Mouse (Mus musculus) small intestine, adult 2 months (tissue): ENCODE measurements around the gene Trim17. TPM values are rescaled to one million over a fixed set of nuclear protein-coding genes. Genes with fewer than 3 reads are reported as not detected.
"Not testable (repeated sequence)": the region's sequence is repeated elsewhere in the genome, so short reads cannot be mapped to it uniquely, and the experiment has no call there.

Experiments
- H3K27ac ChIP-seq: fragments of 200-500 bp; 2 replicates; pipeline ENCODE4 v1.5.1; 2012; ENCODE audit warnings: low read depth, low read length, control low read depth, inconsistent platforms; ENCODE audit not compliant: insufficient read depth
- H3K27me3 ChIP-seq: fragments of 200-500 bp; 2 replicates; pipeline ENCODE4 v1.6.1; 2012; ENCODE audit warnings: mild to moderate bottlenecking, moderate library complexity, low read length, inconsistent platforms; ENCODE audit not compliant: control insufficient read depth, insufficient read depth
- H3K36me3 ChIP-seq: fragments of 200-500 bp; 2 replicates; pipeline ENCODE4 v1.6.1; 2012; ENCODE audit warnings: mild to moderate bottlenecking, low read length, control low read depth, inconsistent platforms; ENCODE audit not compliant: control insufficient read depth, insufficient read depth
- H3K4me1 ChIP-seq: fragments of 200-500 bp; 2 replicates; pipeline ENCODE4 v1.6.1; 2012; ENCODE audit warnings: low read length, inconsistent platforms, mixed read lengths; ENCODE audit not compliant: control insufficient read depth, insufficient read depth, insufficient read length
- H3K4me3 ChIP-seq: fragments of 200-500 bp; 2 replicates; pipeline ENCODE4 v1.5.1; 2012; ENCODE audit warnings: low read depth, mild to moderate bottlenecking, control low read depth, inconsistent platforms, low read length, moderate library complexity
- CTCF ChIP-seq: fragments of 200-500 bp; IDR thresholded peaks from 2 replicates; pipeline ENCODE4 v1.5.1; 2012; ENCODE audit warnings: low read depth, mild to moderate bottlenecking, control low read depth, inconsistent platforms, low read length, moderate library complexity, mixed read lengths; ENCODE audit not compliant: insufficient replicate concordance, insufficient read length; ENCODE audit errors: extremely low read depth
- POLR2A ChIP-seq: fragments of 200-500 bp; IDR thresholded peaks from 2 replicates; pipeline ENCODE4 v1.6.1; 2012; ENCODE audit warnings: low read depth, mild to moderate bottlenecking, control low read depth, inconsistent platforms, low read length, moderate library complexity
- WGBS: fragments of 180-500 bp; shearing (Covaris S2); methylation state at CpG from one replicate; pipeline ENCODE4 v1.1.7; 2018; 5-methylcytosine and 5-hydroxymethylcytosine counted together
- polyA plus RNA-seq: library from polyadenylated mRNA; depleted of rRNA; stranded (reverse); fragments of >200 nt; gene quantifications from 2 replicates; pipeline ENCODE4 v1.2.3, GENCODE M21; 2012

Gene Trim17
- polyA plus RNA-seq, 1 experiment = 0.08 TPM

DNA sequence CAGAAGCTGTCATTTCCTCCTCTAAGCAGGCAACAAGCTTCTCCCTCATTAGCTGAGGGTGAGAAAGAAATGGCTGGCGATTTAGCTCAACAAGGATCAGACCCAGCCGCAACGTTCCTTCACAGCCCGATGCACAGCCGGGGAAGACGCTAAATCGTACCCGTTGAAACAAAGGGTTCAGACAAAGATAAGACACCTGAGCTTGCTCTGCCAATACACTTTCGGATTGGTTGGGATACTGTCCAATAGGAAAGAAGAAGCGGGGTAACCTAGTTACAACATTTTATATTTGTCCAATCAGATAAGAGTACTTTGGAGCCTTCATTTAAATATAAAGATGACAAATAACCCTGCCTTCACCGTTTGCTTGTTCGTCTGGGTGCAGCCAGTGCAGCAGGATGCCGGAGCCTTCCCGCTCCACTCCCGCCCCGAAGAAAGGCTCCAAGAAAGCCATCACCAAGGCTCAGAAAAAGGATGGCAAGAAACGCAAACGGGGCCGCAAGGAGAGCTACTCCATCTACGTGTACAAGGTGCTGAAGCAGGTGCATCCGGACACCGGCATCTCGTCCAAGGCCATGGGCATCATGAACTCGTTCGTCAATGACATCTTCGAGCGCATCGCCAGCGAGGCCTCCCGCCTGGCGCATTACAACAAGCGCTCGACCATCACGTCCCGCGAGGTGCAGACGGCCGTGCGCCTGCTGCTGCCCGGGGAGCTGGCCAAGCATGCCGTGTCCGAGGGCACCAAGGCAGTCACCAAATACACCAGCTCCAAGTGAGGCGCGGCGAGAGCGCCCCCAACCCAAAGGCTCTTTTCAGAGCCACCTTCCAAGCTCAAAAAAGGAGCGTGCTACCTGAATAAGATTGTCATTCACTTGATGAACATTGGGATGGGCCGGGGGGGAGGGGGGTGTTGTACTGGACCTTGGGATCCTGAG lies 5.7 kb upstream of the Trim17 start, which contains the start of gene Hist3h2ba:
Gene Hist3h2ba (plus strand): TSS at position 379 of the 938 bp plus-strand sequence.
- Histone ChIP-seq H3K4me3 (peak within 1 kb of the TSS; percentile 53), H3K4me1 (peaks cover 7% of the 10 kb centered on the region), H3K27ac (peak within 1 kb of the TSS; percentile 2; the same call in 1 of the 2 replicates), H3K36me3 (no peaks in the 10 kb centered on the region), H3K27me3 (peaks cover 18% of the 10 kb centered on the region)
- TF ChIP-seq POLR2A (peak; percentile 35; the same call in 1 of the 2 replicates), CTCF (no peak)
- WGBS = 2% methylated on average over 48 of the region's 48 CpGs

DNA sequence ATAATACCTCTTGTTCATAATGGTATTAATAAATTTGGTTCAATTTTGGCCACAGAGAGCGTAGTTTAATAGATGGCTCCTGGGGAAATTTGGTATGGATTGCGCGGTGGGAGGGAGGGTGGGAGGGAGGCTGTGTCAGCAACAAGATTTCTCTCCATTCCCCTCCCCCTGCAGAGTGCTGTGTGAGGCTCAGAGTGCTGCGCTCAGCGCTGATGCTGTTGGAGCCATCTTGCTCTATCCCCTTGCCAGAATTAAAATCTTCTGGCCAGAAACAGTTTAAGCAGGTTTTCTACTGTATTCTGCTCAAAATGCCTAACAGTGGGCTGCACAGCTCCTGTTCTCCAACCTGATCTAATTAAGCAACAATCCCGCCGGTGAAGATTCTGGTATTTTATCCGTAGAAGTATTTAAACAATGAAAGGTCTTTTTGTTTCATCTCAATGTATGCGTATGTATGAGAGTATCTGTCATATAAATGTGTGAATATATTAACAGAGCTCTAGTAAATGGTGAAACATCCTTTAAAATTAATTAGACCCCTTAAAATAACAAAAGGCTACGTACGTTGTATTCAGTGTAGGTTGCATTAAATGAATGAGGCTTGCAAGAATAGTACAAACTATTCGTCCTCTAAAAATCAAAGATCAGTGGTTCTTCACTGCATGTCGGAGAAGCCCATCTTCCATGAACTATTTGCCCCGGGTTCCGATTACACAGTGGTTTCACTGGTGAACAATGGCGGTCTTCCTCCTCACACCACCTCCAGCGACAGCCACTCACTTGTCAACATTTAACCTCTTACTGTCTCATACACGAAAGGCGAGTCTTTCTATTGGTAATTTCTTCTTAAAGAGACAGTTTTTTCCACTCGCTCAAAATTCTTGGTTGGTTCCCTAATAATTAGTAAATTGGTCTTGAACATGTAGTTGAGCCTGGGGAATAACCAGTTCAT lies 4.7 kb upstream of the Trim17 start:
- Histone ChIP-seq H3K27ac (no peak overlapping the region), H3K4me3 (no peak overlapping the region)

DNA sequence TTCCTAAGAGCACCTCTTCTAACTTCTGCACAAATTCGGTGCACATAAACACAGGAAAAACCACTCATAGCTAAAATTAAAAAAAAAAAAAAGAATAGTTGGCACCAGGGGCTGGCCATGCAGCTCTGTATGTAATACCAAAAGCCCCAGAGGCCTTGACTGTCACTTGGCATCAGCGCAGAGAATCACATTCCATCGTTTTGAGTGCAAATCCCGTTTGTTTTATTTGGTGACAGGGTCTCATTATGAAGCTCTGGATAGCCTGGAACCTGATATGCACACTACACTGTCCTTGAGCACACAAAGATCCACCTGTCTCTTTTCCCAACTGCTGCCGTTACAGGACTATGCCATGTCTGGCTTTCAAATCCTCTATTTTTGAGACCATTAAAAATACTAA lies 3.3 kb upstream of the Trim17 start:
- 87% methylated on average over 5 of the region's 5 CpGs for WGBS
- Histone ChIP-seq H3K36me3 (no peaks in the 10 kb centered on the region), H3K4me1 (peaks cover 10% of the 10 kb centered on the region), H3K4me3 (no peak overlapping the region), H3K27me3 (peaks cover 12% of the 10 kb centered on the region), H3K27ac (no peak overlapping the region)
- TF ChIP-seq CTCF (no peak), POLR2A (no peak)

More for the DNA sequence above, 4.7 kb upstream of the Trim17 start:
- Histone ChIP-seq H3K4me1 (peaks cover 10% of the 10 kb centered on the region), H3K27me3 (peaks cover 13% of the 10 kb centered on the region), H3K36me3 (no peaks in the 10 kb centered on the region)
- WGBS = 43% methylated on average over 20 of the region's 20 CpGs
- no peak for TF ChIP-seq CTCF
- TF ChIP-seq POLR2A = no peak

DNA sequence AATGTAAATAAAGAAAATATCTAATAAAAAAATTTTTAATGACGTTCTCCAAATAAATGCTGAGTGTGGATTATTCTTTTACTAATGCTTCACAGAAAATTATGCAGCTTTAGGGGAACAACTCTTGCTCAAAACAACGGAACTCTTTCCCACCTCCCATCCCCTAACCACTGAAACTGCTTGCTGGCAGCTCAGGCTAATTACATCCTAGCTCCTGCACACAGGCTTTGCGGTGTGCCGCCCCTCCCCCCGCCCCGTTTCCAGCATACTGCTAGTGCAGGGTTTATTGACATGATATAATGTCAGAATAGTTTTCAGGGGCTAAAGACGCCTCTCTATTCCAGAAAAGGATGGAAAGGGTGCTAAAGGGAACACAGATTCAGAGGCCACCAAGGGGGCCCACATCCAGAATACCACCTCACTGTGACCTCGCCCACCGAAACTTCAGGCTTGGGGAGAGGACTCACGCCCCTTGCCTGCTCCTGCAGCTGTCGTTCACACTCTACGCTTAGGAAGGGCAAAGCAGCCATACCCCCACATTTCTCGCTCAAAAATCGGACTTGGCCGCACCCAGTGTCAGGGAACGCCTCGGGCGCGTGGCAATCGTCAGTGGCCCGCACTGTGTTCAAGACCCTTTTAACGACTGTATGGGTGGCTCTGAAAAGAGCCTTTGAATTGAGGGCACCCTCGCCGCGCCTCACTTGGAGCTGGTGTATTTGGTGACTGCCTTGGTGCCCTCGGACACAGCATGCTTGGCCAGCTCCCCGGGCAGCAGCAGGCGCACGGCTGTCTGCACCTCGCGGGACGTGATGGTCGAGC lies 925 bp upstream of the Trim17 start:
- peaks cover 9% of the 10 kb centered on the region for H3K4me1 ChIP-seq
- H3K4me3 ChIP-seq = peak overlapping the region; percentile 71
- peak overlapping the region; percentile 67 for H3K27ac ChIP-seq
- 2% methylated on average over 33 of the region's 33 CpGs for WGBS
- no peak for TF ChIP-seq POLR2A
- TF ChIP-seq CTCF = no peak
- peaks cover 2% of the 10 kb centered on the region; the same call in 1 of the 2 replicates for H3K36me3 ChIP-seq
- H3K27me3 ChIP-seq = peaks cover 12% of the 10 kb centered on the region

DNA sequence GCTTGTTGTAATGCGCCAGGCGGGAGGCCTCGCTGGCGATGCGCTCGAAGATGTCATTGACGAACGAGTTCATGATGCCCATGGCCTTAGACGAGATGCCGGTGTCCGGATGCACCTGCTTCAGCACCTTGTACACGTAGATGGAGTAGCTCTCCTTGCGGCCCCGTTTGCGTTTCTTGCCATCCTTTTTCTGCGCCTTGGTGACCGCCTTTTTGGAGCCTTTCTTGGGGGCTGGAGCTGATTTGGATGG lies 390 bp upstream of the Trim17 start:
- peak overlapping the region; percentile 67 for H3K27ac ChIP-seq
- not testable (repeated sequence) for H3K4me1 ChIP-seq, H3K36me3 ChIP-seq
- peak overlapping the region; percentile 71 for H3K4me3 ChIP-seq
- under 1% methylated on average over 17 of the region's 17 CpGs for WGBS
- H3K27me3 ChIP-seq = peaks cover 12% of the 10 kb centered on the region

DNA sequence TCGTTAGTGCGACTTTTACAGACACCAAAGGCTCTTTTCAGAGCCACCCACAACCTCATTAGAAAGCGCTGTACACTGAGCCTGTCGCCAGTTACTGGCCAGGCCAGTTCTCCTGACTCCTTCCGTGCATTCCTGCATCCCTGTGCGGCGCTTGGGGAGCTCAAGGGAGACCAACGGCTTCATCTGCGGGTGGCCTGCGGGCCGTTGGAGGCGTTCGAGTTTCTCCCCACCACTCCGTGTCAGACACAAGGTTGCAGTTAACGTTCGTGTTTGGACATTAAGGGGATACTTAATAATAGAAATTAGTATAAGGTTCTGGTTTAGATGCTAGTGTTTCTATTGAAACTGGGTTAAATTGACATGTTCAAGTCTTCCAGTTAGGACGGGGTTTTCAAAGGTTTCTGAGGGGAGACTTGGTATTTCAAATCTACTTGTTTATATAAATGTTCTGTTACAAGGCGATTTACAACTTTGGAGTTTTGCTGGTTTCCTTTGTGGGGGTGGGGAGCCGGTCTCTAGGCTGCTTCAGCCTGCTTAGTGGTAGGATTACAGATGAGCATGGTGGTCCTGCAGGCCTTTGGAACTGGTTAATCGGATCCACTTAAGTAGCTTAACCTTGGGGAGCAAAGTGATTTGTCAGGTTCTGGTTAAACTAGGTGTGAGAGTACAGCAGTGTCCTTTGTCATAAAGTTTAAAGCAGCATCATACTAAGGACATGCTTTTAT lies 820 bp downstream of the Trim17 start:
- 0 out of 2 replicates have a peak, but pooled peaks have one; percentile 32 for TF ChIP-seq CTCF
- no peak for TF ChIP-seq POLR2A
- H3K27me3 ChIP-seq = 0 out of 2 replicates have a peak, but pooled peaks cover under 1% of the 10 kb centered on the region
- H3K27ac ChIP-seq = peak overlapping the region; percentile 100
- peaks cover 2% of the 10 kb centered on the region; the same call in 1 of the 2 replicates for H3K36me3 ChIP-seq
- peaks cover 7% of the 10 kb centered on the region for H3K4me1 ChIP-seq
- under 1% methylated on average over 20 of the region's 20 CpGs for WGBS
- H3K4me3 ChIP-seq = peak overlapping the region; percentile 93
